Mouse (Mus musculus) layer of hippocampus, postnatal 10 days (tissue): ENCODE measurements around the gene Spry2. TPM values are rescaled to one million over a fixed set of nuclear protein-coding genes. Genes with fewer than 3 reads are reported as not detected.
A peak's percentile ranks its signal among the peaks of the same experiment; 100 is the strongest.

Source experiments
- DNase-seq, 2 experiments: peaks; one replicate each; pipeline ENCODE4 v3.0.0; 2021; ENCODE audit warnings: low spot score in 2 of 2
- total RNA-seq, 2 experiments: library from RNA; stranded (reverse); gene quantifications; 2 replicates each; pipeline ENCODE4 v1.2.3; 2021

The Spry2 gene
- total RNA-seq, 2 experiments from 2014 or later = 70.6 to 72.6 TPM

DNA sequence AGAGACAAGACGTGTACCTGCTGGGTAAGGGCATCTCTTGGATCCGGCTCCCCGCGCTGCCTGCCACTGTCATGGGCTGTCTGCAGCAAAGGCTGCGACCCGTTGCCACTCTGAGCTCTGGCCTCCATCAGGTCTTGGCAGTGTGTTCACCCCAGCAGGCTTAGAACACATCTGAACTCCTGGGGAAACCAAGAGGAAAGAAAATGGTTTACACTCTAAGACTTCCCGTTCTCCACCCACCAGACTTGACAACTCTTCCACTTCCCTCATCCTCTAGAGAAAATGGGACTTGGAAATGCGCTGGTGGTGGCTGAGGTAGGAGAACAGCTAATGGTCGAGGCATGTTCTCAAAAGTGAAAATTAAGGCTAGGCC lies 3.0 kb downstream of the Spry2 start:
- DNase-seq = no peak

DNA sequence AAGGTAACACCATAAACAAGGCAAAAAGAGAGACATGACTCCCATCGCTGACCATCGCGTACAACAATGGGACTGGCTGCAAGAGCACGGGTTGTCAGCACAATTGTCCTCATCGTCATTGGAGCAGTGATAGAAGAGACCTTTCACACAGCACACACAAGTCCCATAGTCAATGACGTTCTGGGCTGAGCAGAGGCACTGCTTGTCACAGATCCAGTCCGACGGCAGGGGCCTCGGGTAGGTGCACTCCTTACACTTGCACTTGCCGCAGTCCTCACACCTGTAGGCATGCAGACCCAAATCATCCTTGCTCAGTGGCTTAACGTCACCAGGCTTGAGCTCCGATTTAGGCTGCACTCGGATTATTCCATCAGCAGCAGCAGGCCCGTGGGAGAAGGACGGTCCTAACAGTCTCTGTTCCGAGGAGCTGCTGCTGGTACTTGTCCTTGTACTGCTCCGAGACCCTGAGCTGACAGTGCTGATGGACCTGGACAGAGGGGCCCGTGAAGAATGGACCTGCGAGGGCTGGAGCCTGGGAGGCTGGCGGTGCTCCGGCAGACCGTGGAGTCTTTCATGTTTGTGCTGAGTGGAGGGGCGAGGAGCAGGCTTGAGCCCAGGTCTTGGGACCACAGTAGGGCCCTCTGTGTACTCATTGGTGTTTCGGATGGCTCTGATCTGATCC lies 3.5 kb downstream of the Spry2 start:
- peak; percentile 51 to 60 for DNase-seq

DNA sequence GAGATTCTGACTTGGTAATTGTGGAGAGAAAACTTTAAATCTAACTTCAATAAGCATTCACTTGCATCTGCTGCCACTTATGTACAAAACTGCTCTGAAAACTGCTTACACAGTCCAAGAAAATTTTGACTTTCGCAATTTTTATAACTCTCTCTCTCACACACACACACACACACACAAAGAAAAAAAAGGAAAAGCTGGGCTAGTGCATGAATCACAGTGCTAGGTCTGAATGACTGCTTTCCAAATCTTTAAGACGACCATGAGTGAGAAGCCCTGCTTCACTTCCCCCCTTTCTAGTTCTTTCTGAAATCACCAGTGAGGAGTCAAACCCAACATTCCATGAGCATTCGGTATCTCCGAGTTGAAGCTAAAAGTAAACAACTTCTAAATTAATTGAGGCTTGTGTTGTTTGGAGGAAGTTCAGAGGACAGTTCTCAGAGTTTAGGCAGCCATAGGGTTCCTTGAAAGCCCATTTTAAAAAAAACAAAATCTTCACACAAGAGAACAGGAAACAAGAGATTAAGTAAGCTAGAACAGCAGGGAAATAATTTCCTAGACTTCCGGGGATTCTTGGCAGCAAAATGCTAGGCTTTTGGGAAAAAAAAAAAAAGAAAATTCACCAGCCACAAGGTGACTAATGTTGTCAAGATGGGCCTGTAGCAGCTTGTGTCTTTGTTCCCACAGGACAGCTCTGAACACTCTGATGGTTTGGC lies 5.9 kb downstream of the Spry2 start:
- DNase-seq = no peak

DNA sequence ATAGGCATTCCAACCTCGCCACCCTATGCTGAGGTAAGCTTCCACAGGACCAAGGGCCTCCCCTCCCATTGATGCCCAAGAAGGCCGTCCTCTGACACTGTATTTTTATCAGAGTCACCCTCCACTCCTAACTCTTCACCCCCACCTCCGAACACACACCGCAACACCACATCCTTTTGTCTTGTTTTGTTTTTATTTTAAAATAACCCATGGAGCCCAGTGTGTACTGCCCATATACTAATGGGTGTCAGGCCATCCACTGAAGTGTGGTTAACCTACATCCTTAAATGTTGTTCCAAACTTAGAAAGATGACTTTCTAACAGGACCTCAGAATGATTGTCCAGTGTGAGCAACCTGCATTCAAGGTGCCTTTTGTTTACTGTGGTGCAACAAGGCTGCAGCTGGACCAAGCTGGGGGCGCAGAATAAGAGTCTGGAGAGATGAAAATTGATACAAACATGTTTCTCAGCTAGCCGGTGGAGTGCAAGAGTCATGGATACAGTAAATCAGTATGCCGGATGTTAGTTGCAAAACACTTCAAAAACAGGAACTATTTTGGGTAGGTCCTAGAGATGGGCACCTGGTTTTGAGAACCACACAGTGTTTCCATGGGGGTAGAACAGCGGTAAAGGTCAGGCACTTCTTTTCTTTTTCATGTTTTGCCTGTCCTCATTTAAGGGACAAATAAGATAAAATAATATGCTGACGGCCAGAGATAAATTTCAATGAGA lies 9.8 kb downstream of the Spry2 start:
- DNase-seq = no peak

DNA sequence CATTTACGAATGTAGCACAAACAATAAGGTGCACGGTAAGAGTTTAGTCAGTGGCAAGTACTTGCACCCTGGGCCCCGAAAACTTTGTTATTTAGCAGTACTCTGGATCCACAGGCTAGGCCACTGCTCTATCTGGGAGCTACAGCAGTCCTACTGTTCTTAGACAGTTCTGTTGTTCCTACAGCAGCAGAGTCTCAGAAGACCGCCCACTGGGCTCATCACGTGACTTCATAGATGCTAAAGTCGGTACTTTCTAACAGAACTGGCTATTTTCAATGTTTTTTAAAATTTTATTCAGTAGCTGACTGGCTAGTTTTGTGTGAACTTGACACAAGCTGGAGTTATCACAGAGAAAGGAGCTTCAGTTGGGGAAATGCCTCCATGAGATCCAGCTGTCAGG lies 11.4 kb downstream of the Spry2 start:
- no peak for DNase-seq

DNA sequence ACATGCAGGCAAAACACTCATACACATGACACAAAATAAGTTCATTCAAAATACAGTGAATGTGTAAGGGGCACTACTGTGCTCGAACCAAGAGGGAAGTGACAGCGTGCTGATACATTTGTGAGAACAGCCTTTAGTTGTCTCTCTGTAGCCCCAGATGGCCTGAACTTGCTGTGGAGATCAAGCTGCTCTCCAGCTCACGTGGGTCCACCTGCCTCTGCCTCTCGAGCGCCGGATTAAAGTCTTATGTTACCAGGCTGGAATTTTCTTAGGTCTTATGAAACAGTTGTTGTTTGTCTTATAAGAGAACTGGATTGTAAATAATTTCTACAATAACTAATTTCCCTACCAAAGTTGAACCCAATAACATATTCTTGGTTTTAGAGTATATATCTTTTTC lies 13.4 kb downstream of the Spry2 start:
- no peak for DNase-seq

DNA sequence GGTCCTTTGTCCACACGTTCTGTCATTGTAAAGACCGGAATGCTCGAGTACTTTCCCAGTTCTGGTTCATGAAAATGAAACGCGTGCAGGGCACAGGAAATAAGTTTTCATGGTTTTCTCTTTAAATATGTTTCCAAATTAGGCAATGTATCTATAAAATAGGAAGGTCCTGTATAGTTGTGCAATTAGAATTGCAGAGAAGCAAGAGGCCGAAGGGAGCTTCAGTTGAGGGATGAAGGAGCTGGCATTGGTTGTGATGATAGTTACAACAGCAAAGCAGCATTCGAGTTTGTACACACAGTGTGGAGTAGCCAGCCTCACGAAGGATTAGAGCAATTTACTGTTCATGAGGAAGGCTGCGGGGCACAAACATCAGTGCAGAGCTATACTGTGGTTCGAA lies 18.3 kb downstream of the Spry2 start:
- DNase-seq = no peak

DNA sequence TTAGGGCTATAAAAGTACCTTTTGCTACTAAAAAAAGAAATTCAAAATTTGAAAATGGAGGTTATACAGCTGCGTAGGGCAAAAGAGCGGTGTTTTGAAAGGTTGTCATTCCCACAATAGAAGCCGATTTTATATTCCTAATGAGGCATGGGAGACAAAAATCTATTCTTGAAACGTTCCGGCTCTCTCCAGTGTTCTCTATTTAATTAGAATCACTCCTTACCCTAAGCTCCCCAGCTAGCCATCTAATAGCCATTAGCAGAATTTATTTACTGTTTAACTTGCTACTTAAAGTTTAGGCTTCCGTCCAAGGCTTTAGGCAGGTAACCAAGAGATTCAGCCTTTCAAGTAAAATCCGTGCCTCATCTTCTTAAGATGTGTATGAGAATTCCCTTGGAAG lies 20.2 kb downstream of the Spry2 start:
- DNase-seq = no peak

DNA sequence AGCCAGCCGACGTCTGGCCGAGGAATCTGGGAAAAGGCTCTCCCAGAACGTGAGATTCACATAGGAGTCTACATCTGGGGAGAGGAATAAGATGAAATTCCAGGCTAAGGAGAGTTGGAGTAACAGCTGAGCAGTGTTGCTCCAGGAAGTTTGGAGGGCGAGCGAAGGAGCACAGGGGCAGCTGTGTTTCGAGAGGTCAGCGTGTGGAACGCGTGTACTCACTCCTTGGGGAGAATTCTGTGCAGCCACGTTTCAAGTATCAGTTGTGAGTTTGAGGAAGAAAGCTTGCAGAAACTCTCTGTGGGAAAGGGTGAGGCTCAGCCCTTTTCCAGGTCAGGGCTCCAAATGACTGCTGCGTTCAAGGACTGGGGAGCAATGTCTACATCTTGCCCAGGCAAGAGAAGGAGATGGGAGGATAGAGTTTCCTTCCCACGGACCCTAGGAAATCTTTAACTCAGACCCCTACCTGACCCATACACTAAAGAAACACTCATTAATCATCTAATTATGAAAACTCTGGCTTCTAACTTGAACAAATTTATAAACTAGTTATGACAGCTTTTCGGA lies 26.2 kb downstream of the Spry2 start:
- no peak for DNase-seq

DNA sequence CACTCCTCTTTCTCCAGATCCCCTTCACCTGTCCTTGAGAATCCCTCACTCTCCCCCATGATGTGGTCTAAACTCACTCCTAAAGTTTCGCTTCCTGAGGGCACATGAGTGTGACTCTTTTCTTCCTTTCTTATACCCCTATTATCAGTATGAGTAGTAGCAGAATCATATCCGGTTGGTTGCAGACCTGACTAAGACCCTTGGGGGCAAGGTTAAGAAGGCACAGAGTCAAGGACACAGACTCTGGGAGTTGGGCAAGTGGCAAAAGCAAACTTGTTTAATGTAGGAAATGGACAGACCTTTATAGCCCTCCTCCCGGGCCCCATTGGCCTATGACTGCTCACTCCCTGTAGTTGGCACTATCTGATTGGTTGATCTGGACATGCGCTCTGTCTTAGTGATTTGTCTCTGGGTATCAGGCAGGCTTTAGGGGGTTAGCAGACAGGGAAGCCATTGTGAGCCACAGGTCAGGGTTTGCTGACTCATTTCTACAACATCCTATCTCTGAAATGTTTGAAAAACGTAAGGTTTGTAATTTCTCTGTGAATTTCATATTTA lies 31.2 kb downstream of the Spry2 start:
- DNase-seq = no peak

DNA sequence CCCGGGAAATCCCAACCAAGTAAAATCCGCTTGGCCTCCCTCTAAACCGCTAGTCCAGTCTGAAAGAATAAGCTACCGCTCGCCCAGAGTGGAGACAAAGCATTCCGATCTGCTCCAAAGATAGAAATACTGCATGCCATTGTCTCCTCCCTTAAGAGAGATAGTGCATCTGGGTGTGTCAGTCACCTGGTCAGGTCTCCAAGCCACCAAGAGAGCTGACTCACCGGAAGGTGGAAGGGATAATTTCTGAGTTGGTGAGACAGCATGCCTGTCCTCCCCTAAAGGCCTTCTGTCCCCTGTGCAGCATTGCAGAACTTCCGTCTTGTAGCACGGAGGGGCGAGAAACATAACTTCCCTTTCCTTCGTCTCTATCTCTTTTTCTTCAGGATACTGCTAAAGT lies 34.4 kb downstream of the Spry2 start:
- DNase-seq = no peak

DNA sequence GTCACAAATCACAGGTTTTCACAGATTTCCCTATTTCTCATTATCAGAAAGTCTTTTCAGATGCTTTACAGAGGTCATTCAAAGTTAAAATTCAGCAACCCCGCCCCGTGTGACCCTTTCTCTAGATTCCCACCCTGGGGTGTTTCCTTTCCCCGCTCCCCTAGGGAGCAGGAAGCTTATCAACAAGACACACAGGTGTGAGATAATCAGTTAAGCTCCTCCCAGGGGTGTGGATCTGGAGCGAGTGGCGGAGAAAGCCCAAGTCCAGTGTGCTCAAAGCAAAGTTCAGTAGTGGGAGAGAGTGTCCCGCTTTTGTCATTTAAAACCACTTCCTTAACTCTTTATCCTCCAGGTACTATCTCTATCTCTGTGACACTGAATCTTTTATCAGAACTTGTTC lies 35.7 kb downstream of the Spry2 start:
- DNase-seq = no peak

DNA sequence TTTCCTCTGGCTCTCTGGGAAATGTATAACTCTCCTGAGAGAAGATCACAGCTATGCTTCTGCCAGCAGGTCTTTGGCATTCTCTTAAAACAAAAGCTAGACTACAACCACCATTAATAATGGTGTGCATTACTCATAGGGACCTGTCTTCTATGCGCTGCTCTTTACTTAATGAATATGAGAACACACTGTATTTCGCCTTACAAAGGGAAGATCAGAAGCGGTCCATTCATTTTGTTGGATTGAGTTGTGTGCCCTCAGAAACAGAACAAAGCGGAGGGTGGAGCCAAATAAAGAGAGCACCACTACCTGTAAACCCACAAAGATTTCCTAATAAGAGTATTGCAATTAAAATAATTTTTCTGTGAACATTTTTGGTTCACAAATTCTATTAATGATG lies 36.3 kb downstream of the Spry2 start:
- no peak for DNase-seq

DNA sequence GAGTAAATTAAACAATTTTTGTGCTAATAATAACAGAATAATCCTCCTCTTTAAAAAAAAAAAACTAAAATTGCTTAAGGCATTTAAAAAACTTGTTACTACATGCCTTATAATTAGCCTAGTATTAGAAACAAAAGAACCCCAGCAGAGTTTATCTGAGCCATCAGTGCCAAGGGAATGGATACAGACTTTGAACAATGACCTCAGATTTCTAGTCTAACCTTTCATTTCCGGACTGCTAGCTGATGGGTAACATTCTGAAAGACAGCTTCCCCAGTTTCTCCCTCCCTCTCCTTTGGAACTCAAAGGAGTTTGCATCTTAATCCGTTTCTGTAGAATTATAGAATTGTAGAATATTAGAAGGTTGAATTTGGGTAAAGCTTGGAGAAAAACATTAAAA lies 36.7 kb downstream of the Spry2 start:
- DNase-seq = no peak

DNA sequence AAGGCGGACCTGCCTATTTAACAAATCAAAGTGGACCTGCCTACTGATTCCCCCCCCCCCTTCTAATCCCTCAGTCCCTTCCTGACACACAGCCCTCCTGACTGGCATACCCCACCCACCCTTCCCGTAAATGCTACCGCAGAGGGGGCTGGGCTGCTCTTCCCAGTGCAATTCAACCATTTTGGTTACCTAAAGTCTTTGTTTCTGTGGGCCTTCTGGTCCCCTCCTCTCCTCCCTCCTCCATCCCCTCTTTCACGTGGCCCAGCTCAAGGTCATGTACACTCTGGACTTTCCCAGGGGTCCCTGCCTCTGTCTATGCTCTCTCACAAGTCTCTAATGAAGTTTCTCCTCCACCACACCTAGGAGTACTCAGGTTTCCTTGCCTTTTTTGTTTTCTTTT lies 37.3 kb downstream of the Spry2 start:
- DNase-seq = no peak

DNA sequence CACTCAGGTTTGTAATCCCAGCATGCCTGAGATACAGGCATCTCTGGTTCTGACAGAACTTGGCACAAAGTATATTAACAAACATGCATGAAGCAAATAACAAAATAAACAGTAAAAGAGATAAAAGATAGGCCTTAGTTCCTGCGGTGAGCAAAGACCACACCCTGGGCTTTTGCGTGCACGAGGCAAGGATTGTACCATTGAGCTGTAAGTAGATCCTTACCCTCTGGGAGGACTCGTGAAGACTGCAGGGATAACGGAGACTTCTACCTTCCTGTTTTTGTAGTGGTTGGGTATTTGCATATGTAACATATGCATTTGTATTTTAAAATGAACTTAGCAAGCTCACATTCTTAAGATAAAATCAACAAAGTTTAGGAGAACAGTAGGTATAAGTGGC lies 37.7 kb downstream of the Spry2 start:
- no peak for DNase-seq

DNA sequence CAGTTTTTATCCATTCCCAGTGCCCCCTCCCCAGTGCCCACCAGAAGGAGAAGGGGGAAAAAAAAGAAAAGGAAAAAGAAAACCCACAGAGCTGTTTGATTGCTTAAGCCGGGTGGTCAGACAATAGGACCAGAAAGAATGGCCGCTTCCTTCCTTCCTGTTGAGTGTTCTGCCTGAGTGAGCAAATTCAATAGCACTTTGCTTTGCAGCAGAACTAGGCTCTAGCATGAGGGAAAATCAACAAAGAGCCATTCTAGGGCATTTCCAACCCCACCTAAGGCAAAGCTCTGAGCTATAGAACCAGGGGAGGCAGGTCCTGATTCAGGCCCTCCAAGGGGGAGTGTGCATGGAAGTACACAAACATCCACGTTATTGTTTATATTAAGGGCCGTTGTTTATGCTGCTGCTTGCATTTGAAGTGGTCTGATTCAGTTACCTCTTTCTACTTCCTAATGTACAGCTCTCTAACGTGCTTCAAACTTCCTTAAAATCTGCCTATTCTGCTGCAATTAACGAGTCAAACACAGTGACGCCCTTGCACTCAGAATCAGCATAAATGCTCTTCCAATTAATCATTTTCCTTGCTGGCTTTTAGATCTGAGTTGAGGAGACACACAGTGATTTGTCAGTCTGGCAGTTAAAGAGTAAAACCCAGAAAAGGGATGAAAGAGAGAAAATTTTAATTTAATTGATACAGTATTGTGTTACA lies 45.1 kb downstream of the Spry2 start:
- DNase-seq = no peak
